Mouse (Mus musculus): Measurements from ENCODE around the gene Gpat3.

Gene Gpat3

DNA sequence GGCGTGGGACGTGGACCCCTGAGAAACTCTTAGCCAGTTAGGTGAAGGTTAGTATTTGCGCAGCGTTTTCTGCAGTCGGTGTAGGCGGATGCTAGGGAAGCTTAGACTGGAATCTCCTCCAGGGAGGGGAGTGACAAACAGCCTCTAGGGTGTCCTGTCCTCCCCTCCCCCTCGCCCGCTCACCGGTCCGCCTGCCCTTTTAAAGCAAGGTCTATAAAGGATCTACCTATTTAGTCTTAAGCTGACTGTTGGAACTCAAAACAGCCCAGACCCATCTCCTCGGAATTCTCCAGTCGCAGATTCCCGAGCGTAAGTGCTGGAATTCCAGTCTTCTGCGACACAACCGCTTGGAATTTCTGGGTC, at the start of gene Gpat3:
Gpat3 (plus strand) TSS at position 229 of the 363 bp plus-strand sequence.
- DNase-seq (ENCODE audit: low read depth, low spot score): no peak

DNA sequence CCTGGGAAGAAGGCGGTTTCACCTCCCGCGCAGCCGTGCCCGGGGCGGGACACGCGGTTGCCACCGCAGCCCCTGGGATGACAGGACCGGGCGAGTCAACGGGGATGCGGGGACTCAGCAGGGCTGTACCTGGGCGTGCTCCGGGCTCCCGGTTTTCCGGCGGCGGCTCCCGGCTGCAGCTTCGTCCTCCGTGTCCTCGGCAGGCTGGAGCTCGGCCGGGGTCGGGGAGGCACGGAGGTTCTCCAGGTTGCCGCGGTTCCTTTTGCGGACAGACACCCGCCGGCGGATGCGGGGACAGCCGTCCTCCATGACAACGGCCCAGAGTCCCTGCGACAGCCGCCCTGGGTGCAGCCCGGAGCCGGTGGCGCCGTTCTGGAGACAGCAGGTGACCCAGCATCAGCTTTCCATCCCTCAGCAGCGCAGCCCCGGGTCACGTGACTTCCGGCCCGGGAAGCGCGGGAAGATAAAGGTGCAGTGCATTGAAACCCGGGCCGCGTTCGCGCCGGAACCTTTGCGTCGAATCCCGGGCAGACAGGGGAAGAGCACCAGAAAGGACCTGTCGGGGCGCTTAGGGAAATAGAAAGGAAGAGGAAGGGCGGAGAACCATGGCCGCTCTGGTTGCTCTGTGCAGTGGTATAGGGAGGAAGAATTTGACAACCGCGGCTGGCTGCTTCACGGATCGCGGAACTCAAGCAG, 47.2 kb upstream of the Gpat3 start, which contains the start of the genes Helq and Mrps18c:
Helq (minus strand) TSS at position 434 of the 696 bp plus-strand sequence.
Mrps18c (plus strand) TSS at position 463 of the 696 bp plus-strand sequence.
- DNase-seq (ENCODE audit: low read depth, low spot score): peak; percentile 88

DNA sequence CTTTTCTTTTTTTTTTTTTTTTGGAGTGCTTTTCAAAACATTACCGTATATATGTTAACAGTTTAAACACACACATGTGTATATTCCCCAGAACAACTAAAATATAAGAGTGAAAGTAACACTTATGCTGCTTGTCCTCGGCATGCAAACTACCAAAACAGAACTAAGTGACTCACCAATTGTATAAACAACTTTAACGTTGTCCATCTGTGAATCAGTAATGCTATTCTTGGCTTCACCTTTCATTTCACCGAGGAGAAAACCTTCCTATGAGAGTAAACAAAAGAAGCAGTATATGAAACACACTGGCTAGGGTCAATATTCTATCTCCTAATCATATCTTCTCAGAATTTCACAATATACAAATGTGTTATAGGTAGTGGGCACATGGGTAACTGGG, 27.2 kb upstream of the Gpat3 start:
- DNase-seq (ENCODE audit: low read depth, low spot score): no peak

DNA sequence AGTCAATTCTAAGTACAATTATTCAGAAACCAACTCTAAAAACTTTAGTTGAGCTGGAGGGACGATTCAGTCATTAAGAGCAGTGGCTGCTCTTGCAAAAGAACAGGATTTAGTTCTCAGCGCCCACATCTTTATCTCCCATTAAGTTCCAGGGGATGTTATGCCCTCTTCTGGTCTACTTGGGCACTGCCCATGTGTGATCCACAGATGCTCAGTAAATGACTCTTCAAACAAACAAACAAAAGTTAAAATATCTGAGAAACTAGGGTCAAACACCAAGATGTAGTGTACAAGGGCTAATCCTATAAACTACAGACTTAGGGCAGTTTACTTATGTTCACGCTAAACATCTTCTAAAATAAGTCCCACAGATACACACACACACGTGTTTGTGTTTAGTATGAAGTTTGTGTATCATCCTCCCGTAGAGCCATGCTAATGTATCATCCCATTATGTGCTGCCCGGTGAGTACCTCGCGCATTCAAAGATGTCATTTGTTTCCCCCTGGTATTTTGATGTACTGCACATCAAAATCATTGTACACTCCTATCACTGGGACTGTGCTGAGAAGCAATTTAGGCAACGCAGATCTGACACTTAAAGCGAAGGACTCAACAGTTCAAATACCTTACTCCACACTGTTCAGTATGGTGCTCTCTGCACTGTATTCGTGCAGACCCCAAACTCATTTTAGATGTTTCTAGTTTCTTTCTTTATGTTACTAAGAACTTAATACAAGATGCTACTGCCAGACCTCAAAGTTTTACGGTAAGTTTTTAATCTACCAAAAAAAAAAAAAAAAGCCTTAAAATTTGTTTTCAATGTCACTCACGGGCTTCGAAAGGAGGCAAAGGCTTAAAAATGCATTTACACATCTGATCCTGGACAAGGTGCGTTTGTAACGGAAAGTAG, 25.7 kb upstream of the Gpat3 start:
- DNase-seq (ENCODE audit: low read depth, low spot score): no peak

DNA sequence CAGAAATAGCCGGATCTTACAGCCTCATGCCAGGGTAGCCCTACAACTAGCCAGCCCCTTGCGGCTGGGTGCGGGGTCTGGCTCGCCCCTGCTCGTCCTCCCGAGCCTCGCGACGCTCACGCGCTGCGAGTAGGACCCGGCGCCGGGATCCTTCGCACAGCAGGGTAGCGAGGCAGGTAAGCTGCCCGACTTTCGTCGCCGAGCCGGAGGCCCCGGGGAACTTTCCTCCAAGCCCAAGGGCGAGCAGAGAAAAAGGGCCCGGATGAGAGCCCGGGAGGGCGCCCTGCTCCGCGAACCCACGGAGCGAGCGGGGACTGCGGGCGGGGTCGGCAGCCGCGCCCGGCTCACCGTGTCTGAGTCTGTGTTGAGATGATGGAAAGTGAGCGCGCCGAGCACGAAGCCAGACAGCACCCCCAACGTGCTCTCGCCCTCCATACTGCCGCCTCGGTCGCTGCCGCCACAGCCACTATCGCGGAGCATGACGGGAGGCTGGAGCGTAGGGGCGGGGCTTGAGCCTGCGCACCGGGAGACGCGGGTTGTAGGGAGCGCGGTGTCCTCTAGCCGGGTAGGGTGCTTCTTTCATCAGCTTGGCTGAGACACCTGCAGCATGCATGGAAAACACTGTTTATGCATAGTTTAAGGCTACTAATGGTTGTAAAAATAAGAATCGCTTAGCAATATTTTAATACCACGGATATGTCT, 24.9 kb upstream of the Gpat3 start, which contains the start of gene Abraxas1:
Abraxas1 (minus strand) TSS at position 483 of the 702 bp plus-strand sequence.
- DNase-seq (ENCODE audit: low read depth, low spot score): no peak

DNA sequence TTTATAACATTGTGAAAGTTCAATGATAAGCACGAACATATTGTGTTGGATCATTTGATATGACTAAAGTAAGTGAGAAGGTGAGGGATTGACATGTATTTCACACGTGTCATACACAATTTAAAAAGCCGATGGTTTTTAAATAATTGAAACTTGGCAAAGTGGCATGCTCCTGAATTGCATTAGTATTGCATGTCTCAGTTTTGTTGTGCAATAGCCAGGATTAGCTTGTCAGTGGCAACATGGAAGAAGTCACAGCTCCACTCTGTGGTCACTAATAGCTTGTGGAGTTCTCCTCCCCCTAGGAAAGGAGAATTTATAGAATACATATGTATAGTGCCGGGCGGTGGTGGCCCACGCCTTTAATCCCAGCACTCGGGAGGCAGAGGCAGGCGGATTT, 24.1 kb upstream of the Gpat3 start:
- no peak for DNase-seq (ENCODE audit: low read depth, low spot score)

DNA sequence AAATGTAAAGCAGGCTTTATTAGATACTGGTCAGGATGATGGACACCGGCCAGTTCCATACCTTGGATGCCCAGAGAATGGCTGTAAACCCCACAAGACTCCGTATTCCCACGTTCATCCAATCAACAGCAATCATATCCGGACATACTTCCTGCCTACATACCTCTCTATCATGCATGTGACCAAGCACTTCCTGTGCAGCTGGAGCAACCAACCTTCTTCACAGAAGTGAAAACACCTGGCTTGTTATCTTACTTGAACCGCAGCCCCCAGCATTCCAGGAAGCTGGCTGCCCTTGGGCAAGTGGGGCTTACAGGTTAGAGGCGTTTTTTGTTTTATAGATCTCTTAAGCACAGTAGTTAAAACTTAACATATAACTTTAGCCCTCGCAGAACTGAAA, 22.7 kb upstream of the Gpat3 start:
- no peak for DNase-seq (ENCODE audit: low read depth, low spot score)

DNA sequence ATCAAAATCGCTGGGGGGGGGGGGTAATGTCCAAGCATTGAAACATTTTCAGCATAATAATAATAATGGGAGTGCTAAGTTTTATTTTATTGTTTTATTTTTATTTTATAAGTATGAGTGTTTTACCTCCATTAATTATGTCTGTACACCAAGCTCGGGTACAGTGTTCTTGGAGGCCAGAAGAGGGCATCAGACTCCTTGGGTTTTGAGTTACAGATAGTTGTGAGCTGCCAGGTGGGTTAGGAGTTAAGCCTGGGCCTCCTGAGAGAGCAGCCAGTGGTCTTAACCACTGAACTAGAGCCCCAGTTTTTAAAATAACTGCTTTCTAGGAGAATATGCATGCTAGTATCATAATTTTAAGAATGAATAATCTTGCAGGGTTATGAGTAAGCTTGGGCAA, 19.5 kb upstream of the Gpat3 start:
- DNase-seq (ENCODE audit: low read depth, low spot score): no peak

DNA sequence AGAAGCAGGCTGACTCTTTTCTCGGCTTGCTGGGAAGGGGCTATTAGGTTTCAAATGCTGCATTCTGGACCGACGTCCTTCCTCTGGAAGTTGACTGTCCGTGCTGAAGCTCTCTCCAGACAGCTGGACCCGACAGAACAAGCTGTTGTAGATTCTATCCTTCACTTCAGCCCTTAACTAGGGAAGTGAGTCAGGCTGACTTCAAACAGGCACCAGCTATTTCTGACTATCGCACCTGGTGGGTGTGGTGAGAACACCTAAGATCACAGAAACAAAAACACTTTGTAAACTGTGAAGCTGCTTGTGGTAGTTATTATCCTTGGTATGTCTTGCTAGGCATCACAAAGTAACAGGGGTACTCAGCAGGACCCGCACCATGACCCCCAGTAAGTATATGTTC, 19.0 kb upstream of the Gpat3 start:
- no peak for DNase-seq (ENCODE audit: low read depth, low spot score)

DNA sequence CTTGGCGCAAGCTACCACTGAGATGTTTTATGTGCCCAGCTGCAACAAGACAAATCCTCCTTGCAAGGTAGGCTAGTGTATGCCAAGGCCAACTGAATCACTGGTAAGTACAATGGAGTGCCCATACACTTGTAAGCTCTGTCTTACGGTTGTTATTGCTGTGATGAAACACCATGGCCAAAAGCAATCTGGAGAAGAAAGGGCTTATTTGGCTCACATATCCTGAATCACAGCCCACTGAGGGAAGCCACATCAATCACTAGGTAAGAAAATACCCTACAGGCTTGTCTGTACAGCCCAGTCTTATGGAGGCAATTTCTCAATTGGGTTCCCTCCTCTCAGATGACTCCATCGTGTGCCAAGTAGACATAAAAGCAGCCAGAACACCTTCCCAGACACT, 16.8 kb upstream of the Gpat3 start:
- no peak for DNase-seq (ENCODE audit: low read depth, low spot score)

DNA sequence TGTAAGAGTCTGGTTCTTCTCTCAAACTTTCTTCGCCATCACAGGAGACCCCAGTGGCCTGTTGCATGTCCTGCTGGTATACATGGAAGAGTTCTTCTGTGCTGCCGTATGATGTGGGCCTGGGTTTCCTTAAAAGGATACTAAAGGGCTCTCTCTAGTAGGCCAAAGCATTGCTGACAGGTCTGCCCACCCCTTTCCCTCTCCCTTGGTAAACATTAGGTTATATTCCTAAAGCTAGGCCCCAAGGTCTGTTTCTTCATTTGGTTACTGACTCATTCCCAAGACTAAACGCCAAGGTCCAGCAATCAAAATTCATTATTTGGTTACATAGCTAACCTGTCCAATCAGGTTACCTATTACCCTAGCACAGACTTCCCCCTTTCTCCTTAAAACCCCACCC, 12.8 kb upstream of the Gpat3 start:
- DNase-seq (ENCODE audit: low read depth, low spot score): no peak

DNA sequence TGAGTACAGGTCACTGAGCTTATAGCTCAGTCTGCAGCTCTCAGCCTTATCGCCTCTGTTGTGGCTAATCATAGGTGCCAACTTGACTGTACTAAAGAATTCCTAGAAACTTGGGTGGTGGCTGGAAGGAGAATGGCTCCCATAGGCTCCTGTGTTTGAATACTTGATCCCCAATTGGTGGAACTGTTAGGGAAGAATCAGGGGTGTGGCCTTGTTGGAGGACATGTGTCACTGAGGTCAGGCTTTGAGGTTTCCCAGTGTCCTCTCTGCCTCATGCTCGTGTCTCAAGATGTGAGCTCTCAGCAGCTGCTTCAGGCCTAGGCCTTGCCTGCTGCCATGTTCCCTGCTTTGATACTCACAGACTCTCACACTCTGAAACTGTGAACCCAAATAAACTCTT, 11.7 kb upstream of the Gpat3 start:
- no peak for DNase-seq (ENCODE audit: low read depth, low spot score)

DNA sequence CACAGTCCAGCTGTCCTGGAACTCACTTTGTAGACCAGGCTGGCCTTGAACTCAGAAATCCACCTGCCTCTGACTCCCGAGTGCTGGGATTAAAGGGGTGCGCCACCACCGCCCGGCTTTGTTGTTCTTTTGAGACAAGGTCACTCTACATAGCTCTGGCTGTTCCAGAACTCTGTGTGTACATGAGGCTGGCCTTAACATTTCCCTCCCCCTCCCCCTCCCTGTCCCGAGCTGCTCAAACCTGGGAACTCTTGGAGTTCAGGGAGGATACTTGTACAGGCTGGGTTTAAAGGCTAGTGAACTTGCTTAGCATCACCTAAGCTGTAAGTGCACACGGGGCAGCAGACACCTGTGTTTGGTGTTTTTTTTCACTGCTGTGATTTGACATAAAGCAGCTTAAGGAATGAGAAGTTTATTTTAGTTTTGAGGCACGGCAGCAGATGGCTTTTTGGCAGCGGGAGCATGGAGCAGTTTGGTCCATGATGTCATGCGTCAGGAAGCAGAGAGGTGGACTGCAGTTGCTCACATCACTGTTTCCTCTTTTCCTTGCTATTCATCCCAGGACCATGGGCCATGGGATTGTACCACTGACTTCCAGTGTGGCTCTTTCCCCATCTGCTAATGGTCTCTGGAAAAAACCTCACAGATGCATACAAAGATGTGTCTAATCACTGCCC, 9.5 kb upstream of the Gpat3 start:
- no peak for DNase-seq (ENCODE audit: low read depth, low spot score)

DNA sequence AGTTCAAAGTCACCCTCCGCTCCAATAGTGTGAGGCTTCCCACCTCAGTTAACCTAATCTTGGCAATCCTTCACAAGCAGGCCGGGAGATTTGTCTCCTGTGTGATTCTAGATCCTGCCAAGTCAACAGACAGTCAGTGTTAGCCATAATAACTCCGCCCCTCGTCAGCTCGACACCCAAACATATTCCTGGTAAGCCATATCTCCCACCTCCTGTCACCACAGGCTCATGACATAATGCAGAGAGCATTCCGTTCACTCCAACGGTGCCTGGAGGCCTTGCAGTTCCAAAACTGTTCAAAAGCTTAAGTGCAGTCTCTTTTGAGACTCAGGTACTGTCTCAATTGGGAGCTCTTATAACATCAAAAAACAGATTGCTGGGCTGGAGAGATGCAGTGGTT, 7.6 kb upstream of the Gpat3 start:
- no peak for DNase-seq (ENCODE audit: low read depth, low spot score)

DNA sequence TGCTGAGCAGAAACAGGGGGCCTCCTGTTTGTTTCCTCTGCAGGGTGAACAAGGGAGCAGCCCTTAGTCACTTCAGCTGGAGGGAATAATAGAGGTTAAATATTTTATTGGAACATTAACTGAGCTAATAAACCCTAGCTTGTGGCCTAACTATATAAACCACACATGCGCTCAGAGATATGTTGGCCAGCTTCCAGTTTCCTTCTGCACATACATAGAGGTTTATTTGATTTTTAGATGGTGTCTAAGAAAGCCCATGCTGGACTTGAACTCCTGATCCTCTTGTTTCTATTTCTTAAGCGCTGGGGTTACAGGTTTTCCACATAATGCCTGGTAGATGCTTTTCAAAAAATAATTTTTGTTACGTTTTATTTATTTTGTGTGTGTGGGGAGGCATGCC, 1.0 kb upstream of the Gpat3 start:
- DNase-seq (ENCODE audit: low read depth, low spot score): no peak

DNA sequence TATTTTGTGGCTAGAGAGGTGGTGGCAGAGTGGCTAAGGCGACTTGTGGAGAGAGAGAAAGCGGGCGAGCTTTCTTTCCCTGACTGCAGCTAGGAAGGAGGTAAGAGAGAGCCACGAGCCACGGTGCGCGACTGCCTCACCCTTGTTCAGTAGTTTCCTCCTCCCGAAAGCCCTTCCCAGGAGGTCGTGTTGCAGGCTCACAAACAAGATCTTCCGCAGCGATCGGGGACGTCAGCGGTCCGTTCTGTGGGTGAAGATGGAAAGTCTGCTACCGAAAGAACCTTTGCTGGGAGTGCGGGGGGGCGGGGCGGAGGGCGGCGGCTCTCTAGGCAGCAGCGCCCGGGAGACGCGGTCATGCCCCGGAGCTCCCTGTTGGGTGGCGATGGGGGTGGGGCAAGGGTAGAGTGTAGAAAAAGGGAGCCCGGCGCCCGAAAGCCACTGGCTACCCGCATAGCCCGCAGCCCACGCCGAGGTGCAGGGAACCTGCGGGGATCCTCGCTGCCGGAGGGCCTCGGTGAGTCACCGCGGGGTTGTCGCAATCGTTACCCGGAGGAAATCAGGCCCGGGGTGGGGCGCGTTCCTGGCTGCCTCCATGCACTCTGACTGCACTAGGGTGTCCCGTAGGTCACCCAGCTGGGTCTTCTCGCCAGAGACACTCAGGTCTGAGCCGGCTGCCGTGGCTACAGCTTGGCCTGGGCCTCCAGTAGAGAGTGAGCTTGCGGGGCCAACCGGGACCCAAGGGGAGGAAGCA, 510 bp downstream of the Gpat3 start:
- DNase-seq (ENCODE audit: low read depth, low spot score): no peak

DNA sequence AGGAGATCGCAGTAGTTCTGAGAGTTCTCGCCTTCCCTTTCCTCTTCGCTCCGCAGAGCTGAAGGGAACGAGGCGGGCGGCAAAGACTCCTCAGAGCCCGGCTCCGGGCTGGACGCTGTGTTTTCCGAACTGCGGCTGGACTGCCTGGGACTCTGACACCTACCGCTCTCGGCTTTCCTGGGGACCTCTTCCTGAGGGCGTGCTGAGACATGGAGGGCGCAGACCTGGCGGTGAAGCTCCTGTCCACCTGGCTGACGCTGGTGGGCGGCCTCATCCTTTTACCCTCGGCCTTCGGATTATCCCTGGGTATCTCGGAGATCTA, 1.0 kb downstream of the Gpat3 start:
- no peak for DNase-seq (ENCODE audit: low read depth, low spot score)

DNA sequence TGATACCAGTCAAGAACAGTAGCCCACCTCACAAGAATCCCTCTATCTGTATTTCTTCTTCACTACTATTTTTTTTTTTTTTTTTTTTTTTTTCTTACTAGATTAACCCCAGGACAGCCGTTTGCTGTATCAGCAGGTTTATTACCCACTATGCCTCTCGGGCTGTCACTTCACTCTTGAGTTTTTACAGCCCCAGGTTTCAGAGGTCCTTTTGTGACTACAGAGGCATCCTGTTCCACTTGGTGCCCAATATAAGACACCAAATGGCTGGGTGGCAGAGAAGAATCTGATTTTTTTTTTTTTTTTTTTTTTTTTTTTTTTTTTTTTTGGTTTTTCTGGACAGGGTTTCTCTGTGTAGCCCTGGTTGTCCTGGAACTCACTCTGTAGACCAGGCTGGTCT, 1.6 kb downstream of the Gpat3 start:
- no peak for DNase-seq (ENCODE audit: low read depth, low spot score)

DNA sequence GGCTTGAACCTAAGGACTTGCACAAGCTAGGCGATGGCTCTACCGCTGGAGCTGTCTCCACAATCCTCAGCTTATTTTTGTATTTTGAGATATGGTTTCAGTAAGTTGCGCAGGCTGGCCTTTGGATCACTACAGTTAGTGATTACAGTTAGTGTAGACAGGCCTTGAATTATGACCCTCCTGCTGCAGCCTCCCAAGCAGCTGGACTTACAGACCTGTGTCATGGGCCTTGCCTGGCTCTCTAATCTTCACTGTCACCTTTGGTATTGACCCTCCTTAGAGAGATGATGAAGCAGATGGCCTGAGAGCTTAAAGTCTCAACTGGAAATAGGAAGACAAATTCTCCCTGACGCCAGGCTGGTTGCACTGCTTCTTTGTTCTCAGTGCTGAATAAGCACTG, 8.4 kb downstream of the Gpat3 start:
- no peak for DNase-seq (ENCODE audit: low read depth, low spot score)

DNA sequence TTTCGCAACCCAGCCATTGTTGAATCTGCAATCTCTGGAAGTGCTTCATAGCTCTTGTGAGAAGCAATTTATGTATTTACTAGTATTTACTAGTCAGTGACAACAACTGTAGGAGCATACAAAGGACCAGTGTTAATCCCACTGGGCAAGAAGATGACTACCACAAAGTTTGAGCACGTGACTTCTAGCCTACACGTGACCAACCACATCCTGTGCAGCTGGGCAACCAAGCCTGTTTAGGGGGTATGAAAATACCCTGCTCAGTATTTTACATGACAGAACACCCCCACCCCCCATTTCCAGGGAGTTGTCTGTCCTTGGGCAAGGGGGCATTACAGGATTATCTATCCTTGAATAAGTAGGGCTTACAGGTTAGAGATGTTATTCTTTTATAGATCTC, 11.0 kb downstream of the Gpat3 start:
- DNase-seq (ENCODE audit: low read depth, low spot score): no peak

DNA sequence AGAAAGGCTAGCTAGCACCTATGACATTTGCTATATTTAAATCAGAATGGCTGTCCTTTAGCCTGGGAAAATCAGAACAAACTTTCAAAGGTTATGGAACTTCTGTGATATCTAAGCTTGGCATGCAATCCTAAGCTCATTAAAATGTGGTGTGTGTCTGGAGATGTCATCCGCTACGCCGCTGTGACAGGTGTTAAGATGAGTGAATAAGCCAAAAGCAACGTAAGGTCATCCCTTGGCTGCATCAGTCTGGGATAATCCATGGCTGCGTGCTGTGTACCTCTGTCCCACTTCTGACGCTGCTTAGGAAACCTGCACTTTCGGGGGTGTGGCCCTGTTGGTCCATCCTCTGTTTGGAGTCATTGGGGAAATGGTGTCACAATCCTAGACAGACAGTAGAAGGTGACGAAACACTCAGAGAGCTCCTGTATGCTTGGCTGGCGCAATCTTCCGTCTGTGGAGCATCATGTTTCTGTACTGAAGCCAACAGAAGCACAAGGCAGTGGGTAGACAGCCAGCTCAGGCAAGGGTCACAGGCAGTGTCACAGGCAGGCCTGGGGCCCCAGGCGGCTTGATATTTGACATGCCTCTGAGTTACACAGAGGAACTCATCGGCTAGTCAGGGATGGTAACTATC, 15.0 kb downstream of the Gpat3 start:
- no peak for DNase-seq (ENCODE audit: low read depth, low spot score)
